Mouse (Mus musculus): Measurements from ENCODE around the gene Ddx51.

DNA sequence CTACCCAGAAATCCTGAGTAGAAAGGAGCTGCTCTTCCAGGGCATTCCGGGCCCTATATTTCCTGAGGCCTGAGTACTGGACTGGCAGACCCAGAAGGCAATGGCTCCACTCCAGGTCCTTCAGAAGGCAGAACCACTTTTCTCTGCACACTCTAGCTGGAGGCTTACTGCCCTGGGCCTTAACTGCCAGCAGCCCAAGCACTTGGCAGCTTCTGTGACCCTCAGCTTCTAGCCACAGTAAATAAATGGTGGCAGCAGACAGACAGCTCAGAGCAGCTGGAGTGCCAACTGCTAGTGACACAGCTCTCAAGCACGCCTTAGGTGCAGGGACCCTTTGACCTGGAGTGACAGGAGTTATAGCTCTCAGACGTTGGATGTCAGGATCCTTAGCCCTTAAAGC lies 45.5 kb upstream of the Ddx51 start:
- TF ChIP-seq GATA1 (IDR thresholded peaks at IDR 0.05; ENCODE audit: borderline replicate concordance, low read length) (no peak), FLI1 (IDR thresholded peaks at IDR 0.05; ENCODE audit: low read length) (no peak)
